Mouse (Mus musculus) limb, embryonic 12.5 days (tissue): ENCODE measurements around the gene Zswim7. TPM values are rescaled to one million over a fixed set of nuclear protein-coding genes. Genes with fewer than 3 reads are reported as not detected.
"Not testable (repeated sequence)": the region's sequence is repeated elsewhere in the genome, so short reads cannot be mapped to it uniquely, and the experiment has no call there.

Source experiments
- ATAC-seq: fragments of 200-750 bp; cut with Nextera tagmentation; 2 replicates; pipeline ENCODE4 v1.8.0; 2017; ENCODE audit warnings: low read depth, moderate TSS enrichment; ENCODE audit not compliant: insufficient number of reproducible peaks, insufficient read depth, low FRiP score, low TSS enrichment
- H3K27ac ChIP-seq: fragments of 300-500 bp; sonication (generic); 2 replicates; pipeline ENCODE4 v1.5.1; 2016; ENCODE audit warnings: mild to moderate bottlenecking, moderate library complexity
- H3K27me3 ChIP-seq: fragments of 300-500 bp; sonication (generic); 2 replicates; pipeline ENCODE4 v1.6.1; 2016; ENCODE audit warnings: mild to moderate bottlenecking, moderate library complexity
- H3K36me3 ChIP-seq: fragments of 300-500 bp; sonication (generic); 2 replicates; pipeline ENCODE4 v1.6.1; 2016; ENCODE audit warnings: mild to moderate bottlenecking, moderate library complexity
- H3K4me1 ChIP-seq: fragments of 300-500 bp; sonication (generic); replicated peaks from 2 replicates; pipeline ENCODE4 v1.6.1; 2016
- H3K4me2 ChIP-seq: fragments of 300-500 bp; sonication (generic); 2 replicates; pipeline ENCODE4 v1.6.1; 2016; ENCODE audit warnings: mild to moderate bottlenecking, moderate library complexity
- H3K4me3 ChIP-seq: fragments of 300-500 bp; sonication (generic); replicated peaks from 2 replicates; pipeline ENCODE4 v1.5.1; 2016; ENCODE audit warnings: mild to moderate bottlenecking
- H3K9ac ChIP-seq: fragments of 300-500 bp; sonication (generic); replicated peaks from 2 replicates; pipeline ENCODE4 v1.6.1; 2016; ENCODE audit warnings: mild to moderate bottlenecking, moderate library complexity
- H3K9me3 ChIP-seq: fragments of 300-500 bp; sonication (generic); 2 replicates; pipeline ENCODE4 v1.6.1; 2016; ENCODE audit warnings: mild to moderate bottlenecking, moderate library complexity
- WGBS: fragments of 180-500 bp; shearing (Covaris S2); methylation state at CpG from one replicate; pipeline ENCODE4 v1.1.7; 2016; 5-methylcytosine and 5-hydroxymethylcytosine counted together
- polyA plus RNA-seq: library from polyadenylated mRNA; unstranded; fragments of >200 nt; fragmentation: Nextera tagmentation; extraction: Ambion mirVana; gene quantifications from 2 replicates; pipeline ENCODE4 v1.2.1, GENCODE M21; 2016

Gene Zswim7
- polyA plus RNA-seq, 1 experiment from 2014 or later = 23.7 TPM

DNA sequence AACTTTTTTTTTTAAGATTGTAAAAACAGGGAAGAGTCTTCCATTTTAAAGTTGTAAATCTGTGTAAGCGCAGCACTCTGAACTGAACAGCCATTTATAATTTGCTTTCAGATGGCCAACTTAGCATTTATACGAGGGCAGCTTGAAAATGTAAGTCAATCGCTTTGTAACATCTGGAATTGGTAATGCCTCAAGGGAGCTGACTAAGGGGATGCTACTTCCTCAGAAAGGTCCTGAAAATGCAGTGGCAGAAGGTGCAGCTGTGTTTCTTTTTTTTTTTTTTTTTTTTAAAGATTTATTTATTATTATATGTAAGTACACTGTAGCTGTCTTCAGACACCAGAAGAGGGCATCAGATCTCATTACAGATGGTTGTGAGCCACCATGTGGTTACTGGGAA, 2.8 kb upstream of the Zswim7 start:
- not testable (repeated sequence) for H3K9me3 ChIP-seq, H3K4me3 ChIP-seq, H3K9ac ChIP-seq, H3K4me1 ChIP-seq, H3K27me3 ChIP-seq, H3K4me2 ChIP-seq, ATAC-seq, H3K27ac ChIP-seq
- WGBS = 26% methylated on average over 3 of the region's 3 CpGs
- peaks cover 43% of the 10 kb centered on the region for H3K36me3 ChIP-seq

DNA sequence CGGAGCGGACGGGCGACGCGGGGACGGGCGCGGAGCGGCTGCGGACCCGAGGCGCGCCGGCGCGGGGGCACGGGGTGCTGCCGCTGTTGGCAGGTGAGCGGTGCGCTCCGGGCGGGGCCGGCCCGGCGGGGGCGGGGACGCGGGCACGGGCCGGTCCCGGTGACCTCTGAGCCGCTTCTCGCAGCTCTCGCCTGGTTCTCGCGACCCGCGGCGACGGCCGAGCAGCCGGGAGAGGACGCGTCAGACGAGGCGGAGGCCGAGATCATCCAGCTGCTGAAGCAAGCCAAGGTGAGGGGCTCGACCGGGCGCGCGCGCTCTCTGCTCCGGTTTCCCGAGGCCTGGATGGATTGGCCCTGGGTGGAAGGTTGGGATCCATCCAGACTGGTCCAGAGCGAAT, 424 bp upstream of the Zswim7 start:
- peak; percentile 66 for ATAC-seq

DNA sequence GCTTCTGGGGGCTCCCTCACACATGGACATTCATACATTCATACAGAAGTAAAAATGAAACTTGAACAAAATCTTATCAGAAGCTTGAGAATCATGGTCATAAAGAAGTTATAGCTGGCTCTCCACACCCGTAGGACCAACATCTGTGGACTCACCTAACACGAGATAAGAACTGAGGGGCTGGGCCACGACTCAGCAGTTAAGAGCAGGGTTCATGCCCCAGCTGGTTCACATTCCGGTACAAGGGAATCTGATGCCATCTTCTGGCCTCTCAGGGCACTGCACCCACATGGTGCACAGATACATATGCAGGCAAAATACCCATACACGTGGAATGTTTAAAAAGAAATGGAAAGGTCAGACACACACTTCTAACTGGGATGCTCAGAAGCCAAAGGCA, 3.1 kb downstream of the Zswim7 start:
- no peak overlapping the region for H3K4me3 ChIP-seq
- H3K4me1 ChIP-seq = peaks cover 5% of the 10 kb centered on the region
- no peaks in the 10 kb centered on the region for H3K27me3 ChIP-seq
- no peak overlapping the region for H3K9ac ChIP-seq
- no peak for ATAC-seq
- H3K9me3 ChIP-seq = no peaks in the 10 kb centered on the region
- no peaks in the 10 kb centered on the region for H3K36me3 ChIP-seq
- no peak overlapping the region for H3K4me2 ChIP-seq
- no peak overlapping the region for H3K27ac ChIP-seq
- WGBS = 17% methylated on average over 5 of the region's 5 CpGs

More for the DNA sequence above, 424 bp upstream of the Zswim7 start:
- Histone ChIP-seq H3K4me2 (peak overlapping the region; percentile 76), H3K36me3 (peaks cover 22% of the 10 kb centered on the region), H3K27me3 (no peaks in the 10 kb centered on the region), H3K9me3 (no peaks in the 10 kb centered on the region), H3K9ac (peak overlapping the region; percentile 79), H3K27ac (peak overlapping the region; percentile 86), H3K4me3 (peak overlapping the region; percentile 94), H3K4me1 (peaks cover 8% of the 10 kb centered on the region)
- under 1% methylated on average over 42 of the region's 57 CpGs for WGBS

DNA sequence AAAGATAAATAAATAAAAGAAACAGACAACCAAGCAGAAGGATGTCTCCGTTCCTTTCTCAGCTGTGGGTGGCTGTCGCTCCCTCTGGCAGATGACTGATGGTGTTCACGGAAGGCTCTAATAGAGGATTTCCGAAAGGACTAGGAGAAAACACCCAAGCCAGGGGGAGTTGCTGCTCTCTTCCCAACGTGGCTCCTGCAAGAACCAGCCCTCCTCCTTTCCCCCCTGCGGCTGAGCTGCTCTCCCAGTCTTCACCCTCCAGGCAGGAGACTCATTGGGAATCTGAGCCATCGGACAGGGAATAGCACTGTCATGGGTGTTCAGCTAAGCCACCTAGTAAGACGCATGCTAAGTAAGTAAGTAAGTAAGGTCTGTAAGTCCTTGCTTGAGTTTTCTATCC, 4.1 kb downstream of the Zswim7 start:
- Histone ChIP-seq H3K9ac (no peak overlapping the region), H3K4me3 (no peak overlapping the region), H3K4me1 (peaks cover 3% of the 10 kb centered on the region), H3K9me3 (no peaks in the 10 kb centered on the region), H3K36me3 (no peaks in the 10 kb centered on the region), H3K27ac (no peak overlapping the region), H3K27me3 (no peaks in the 10 kb centered on the region), H3K4me2 (no peak overlapping the region)
- 69% methylated on average over 8 of the region's 8 CpGs for WGBS
- no peak for ATAC-seq

DNA sequence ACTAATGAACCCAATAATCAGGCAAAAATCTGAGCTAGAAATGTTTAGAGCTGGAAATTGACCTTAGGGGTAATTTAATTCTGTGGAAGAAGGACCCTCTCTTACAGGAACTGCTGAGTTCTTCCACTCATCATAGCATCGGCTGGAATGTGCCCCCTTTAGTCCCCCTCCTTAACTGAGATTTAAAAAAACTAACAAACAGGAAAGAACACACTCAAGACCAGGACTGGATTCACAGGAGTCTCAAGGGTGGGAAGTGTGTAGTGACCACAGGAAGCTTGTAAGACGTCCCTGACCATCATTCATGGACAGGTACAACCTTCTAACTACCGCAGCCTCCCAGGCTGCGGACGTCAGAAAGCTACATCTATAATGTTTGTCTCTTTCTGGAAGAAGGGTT, 10.3 kb downstream of the Zswim7 start:
- Histone ChIP-seq H3K36me3 (peaks cover 20% of the 10 kb centered on the region; the same call in 1 of the 2 replicates), H3K9ac (no peak overlapping the region), H3K4me2 (no peak overlapping the region), H3K4me3 (no peak overlapping the region), H3K9me3 (no peaks in the 10 kb centered on the region), H3K27me3 (no peaks in the 10 kb centered on the region), H3K4me1 (peaks cover 9% of the 10 kb centered on the region; the same call in 1 of the 2 replicates), H3K27ac (no peak overlapping the region)
- WGBS = 48% methylated on average over 5 of the region's 5 CpGs
- ATAC-seq = no peak

DNA sequence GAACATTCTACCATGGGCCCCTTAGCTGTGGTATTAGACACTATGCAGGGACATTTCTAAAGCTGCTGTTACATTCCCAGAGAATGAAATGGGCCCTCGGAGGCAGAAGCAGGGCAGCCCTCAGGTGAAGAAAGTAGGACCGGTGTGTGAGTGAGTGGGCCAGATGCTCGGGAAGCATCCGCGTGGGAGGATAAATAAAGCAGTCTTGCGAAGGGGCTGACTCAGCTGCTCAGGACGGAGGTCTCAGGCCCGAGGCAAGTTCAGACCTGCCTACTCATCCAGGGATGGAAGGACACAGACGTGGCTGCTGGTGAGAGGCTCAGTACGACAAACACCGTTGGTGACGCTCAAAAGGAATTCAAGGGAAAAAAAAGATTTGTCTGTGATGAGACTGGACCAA, 12.1 kb downstream of the Zswim7 start:
- Histone ChIP-seq H3K9ac (no peak overlapping the region), H3K36me3 (peaks cover 31% of the 10 kb centered on the region), H3K9me3 (no peaks in the 10 kb centered on the region), H3K27ac (no peak overlapping the region), H3K4me1 (peaks cover 9% of the 10 kb centered on the region; the same call in 1 of the 2 replicates), H3K4me3 (no peak overlapping the region), H3K4me2 (no peak overlapping the region), H3K27me3 (no peaks in the 10 kb centered on the region)
- no peak for ATAC-seq
- 68% methylated on average over 12 of the region's 12 CpGs for WGBS

DNA sequence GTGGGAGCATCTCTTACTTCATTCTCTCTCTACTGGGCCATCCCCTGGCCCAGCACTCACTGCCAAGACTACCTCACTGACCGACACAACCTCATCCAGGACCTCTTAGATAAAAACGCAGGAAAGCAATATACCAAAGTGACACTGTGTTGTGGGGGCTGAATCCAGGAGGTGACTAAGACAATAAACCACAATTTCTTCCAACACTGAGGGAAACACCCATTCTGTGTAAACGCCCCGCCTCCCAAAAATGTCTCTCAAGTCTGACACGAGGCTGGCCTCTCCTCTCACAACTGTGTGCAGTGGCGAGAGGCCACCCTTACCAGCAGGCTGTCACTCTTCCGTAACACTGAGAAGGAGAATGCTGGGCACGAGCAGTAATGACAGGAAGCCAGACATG, 12.8 kb downstream of the Zswim7 start:
- Histone ChIP-seq H3K27ac (no peak overlapping the region), H3K36me3 (peaks cover 31% of the 10 kb centered on the region), H3K4me3 (no peak overlapping the region), H3K9ac (no peak overlapping the region), H3K9me3 (no peaks in the 10 kb centered on the region), H3K4me1 (peaks cover 9% of the 10 kb centered on the region; the same call in 1 of the 2 replicates), H3K4me2 (no peak overlapping the region), H3K27me3 (no peaks in the 10 kb centered on the region)
- ATAC-seq = no peak
- WGBS = 70% methylated on average over 8 of the region's 8 CpGs

DNA sequence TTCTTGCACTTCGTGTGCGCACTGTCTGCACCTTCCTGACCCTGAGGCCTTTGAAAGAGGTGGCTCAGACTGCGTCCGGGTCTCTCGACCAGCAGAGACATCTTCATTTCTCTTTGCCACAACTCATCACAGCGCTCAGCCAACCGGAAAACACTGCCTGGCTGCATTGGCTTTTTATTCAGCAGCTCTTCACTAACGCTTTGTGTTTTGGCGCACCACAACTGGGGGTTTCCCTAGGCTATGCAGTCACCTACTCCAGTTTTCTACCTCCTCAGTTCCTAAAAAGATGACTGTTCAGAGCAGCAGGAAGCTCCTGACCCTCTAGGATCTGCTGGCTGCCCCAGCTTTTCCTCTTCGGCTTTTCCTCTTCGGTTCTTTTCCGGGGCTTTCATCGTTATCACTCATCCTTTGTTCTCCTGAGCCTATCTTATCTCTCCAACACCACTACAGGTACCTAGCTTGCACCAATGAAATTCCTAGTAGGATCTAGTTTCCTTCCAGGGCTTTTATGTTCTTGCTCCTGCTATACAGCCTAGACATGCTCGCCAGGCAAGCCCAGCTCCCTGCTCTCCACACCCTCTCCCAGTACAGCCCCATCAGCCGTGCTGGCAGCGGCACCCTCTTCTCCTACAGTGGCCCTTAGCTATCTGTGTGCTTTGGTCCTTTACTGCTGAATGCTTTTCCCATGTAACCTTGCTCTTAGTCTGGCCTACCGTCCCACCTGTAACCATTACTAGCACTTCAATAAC, 14.5 kb downstream of the Zswim7 start:
- Histone ChIP-seq H3K27me3 (no peaks in the 10 kb centered on the region), H3K9ac (no peak overlapping the region), H3K36me3 (peaks cover 31% of the 10 kb centered on the region), H3K4me2 (no peak overlapping the region), H3K9me3 (no peaks in the 10 kb centered on the region), H3K4me3 (no peak overlapping the region), H3K4me1 (peaks cover 9% of the 10 kb centered on the region; the same call in 1 of the 2 replicates), H3K27ac (no peak overlapping the region)
- WGBS = 79% methylated on average over 17 of the region's 17 CpGs
- no peak for ATAC-seq

DNA sequence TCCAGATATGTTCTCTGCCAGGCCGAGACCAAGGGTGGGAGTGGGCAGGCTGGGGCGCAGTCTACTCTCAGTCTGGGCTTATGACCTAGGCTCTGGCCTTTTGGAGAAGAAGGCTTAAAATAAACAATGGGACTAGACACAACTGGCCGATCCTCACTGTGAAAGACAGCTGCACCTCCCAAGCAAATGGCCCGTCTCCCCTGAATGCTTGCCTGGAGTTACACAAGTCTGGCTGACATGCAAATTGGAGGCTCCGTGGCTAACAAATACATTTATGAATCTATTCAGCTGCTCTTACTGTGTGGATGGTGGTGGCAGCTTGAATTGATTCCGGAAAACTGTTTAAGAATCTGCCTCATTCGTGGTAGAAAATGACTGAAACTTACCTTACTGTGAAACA, 15.5 kb downstream of the Zswim7 start:
- Histone ChIP-seq H3K4me2 (no peak overlapping the region), H3K27ac (no peak overlapping the region), H3K4me1 (no peaks in the 10 kb centered on the region), H3K9me3 (no peaks in the 10 kb centered on the region), H3K4me3 (no peak overlapping the region), H3K27me3 (no peaks in the 10 kb centered on the region), H3K36me3 (peaks cover 31% of the 10 kb centered on the region), H3K9ac (no peak overlapping the region)
- no peak for ATAC-seq
- 83% methylated on average over 7 of the region's 7 CpGs for WGBS

DNA sequence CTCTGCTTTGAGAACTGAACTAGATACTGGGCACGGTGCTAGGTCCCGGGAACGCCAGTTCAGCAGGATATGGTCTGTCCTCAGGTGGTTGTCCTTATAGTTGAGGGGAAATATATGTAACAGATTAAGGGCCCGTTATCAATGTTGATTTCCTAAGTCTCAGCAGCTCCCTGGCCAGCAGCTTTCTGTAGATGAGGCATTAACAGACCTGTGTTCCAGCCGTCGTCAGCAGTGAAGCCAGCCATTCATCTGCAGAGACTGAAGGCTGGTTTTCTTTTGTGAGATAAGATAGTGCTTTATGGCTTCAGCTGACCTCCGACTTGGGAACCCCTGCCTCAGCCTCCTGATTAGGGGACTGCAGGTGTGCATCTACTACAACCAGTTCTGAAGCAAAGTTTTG, 17.2 kb downstream of the Zswim7 start:
- Histone ChIP-seq H3K4me1 (peaks cover 9% of the 10 kb centered on the region), H3K27me3 (no peaks in the 10 kb centered on the region), H3K9me3 (no peaks in the 10 kb centered on the region), H3K4me3 (no peak overlapping the region), H3K9ac (no peak overlapping the region), H3K36me3 (peaks cover 30% of the 10 kb centered on the region), H3K4me2 (no peak overlapping the region), H3K27ac (no peak overlapping the region)
- WGBS = 57% methylated on average over 7 of the region's 7 CpGs
- ATAC-seq = no peak

DNA sequence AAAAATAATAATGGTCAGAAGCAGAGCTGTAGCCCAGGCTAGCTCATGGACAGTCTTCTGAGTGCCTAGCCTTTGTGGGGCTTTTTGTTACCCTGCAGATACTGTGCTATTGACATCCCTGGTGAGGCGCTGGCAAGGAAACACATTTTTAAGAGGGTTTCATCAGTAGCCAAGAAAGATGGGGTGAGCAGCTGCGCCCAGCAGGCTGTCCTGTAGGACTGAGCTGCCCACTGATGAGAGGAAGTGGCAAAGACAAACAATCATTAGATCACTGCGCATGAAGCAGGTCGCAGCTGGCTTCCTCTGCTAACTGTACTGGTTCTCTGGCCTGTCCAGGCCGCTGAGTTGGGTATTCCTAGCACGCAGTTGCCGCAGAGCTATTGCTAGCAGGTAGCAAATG, 17.6 kb downstream of the Zswim7 start:
- H3K27me3 ChIP-seq = no peaks in the 10 kb centered on the region
- no peak overlapping the region for H3K4me3 ChIP-seq
- peaks cover 13% of the 10 kb centered on the region for H3K4me1 ChIP-seq
- H3K9me3 ChIP-seq = no peaks in the 10 kb centered on the region
- WGBS = 82% methylated on average over 7 of the region's 7 CpGs
- peaks cover 26% of the 10 kb centered on the region for H3K36me3 ChIP-seq
- no peak overlapping the region for H3K4me2 ChIP-seq
- ATAC-seq = no peak
- no peak overlapping the region for H3K27ac ChIP-seq
- no peak overlapping the region for H3K9ac ChIP-seq

DNA sequence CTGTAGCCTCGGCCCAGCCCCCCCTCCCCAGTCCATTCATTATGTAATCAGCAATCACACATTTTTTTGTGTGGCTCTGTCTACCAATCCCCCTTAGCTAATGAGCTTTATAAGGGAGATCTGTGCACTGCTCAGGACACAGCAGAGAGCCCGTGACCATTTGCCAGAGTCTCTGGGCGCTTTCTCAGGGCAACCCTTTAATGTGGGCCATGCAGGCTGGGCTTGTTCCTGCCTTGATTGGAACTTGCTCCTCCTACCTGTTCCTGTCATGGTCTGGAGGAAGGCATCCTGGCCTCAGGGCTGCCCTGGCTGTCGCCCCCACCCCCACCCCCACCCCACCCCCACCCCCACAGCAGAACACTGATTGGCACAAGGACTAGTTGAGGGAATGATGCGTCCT, 22.0 kb downstream of the Zswim7 start:
- 36% methylated on average over 5 of the region's 5 CpGs for WGBS
- Histone ChIP-seq H3K9me3 (no peaks in the 10 kb centered on the region), H3K27ac (no peak overlapping the region), H3K36me3 (no peaks in the 10 kb centered on the region), H3K9ac (no peak overlapping the region), H3K4me2 (no peak overlapping the region), H3K4me1 (peaks cover 29% of the 10 kb centered on the region), H3K4me3 (no peak overlapping the region), H3K27me3 (no peaks in the 10 kb centered on the region)
- ATAC-seq = no peak
